Mouse (Mus musculus): ENCODE results near the gene Axl. TPM values are rescaled to one million over a fixed set of nuclear protein-coding genes. Genes with fewer than 3 reads are reported as not detected.

Gene Axl
- 5.8 TPM for polyA plus RNA-seq (2017; shearing (Covaris generic))

GRCm38 (mm10) chr7:25788220-25789128, at the start of gene Axl:
Gene Axl (minus strand): TSS chr7:25788705.

GRCm38 (mm10) chr7:25816241-25816919, 27.9 kb upstream of the Axl start, which contains the start of gene Cyp2s1:
Gene Cyp2s1 (minus strand): TSS chr7:25816913.

GRCm38 (mm10) chr7:25754738-25755467, 33.6 kb downstream of the Axl start, which contains the start of gene Hnrnpul1:
Gene Hnrnpul1 (minus strand): TSS chr7:25754757.

GRCm38 (mm10) chr7:25718788-25719417, 69.6 kb downstream of the Axl start, which contains the start of gene Ccdc97:
Gene Ccdc97 (minus strand): TSS chr7:25719088.

Other genes with a start within 250 kb of the Axl start
- gene Ceacam2, start 248.8 kb downstream of the Axl start, polyA plus RNA-seq (2017; shearing (Covaris generic)) = not detected
- gene Erich4, start 172.8 kb downstream of the Axl start, polyA plus RNA-seq (2017; shearing (Covaris generic)) = not detected
- gene Dmac2, start 169.3 kb downstream of the Axl start, polyA plus RNA-seq (2017; shearing (Covaris generic)) = 63.1 TPM
- gene B3gnt8, start 162.1 kb downstream of the Axl start, polyA plus RNA-seq (2017; shearing (Covaris generic)) = 0.30 TPM
- gene Bckdha, start 129.7 kb downstream of the Axl start, polyA plus RNA-seq (2017; shearing (Covaris generic)) = 40.9 TPM
- 49.3 TPM for gene Exosc5, start 129.5 kb downstream of the Axl start, polyA plus RNA-seq (2017; shearing (Covaris generic))
- 1.3 TPM for gene Tmem91, start 113.5 kb downstream of the Axl start, polyA plus RNA-seq (2017; shearing (Covaris generic))
- gene B9d2, start 107.9 kb downstream of the Axl start, polyA plus RNA-seq (2017; shearing (Covaris generic)) = 62.5 TPM
- gene Tgfb1, start 101.7 kb downstream of the Axl start, polyA plus RNA-seq (2017; shearing (Covaris generic)) = 113 TPM
- 43.5 TPM for gene Ccdc97, start 69.6 kb downstream of the Axl start, polyA plus RNA-seq (2017; shearing (Covaris generic))
- 68.6 TPM for gene Hnrnpul1, start 33.9 kb downstream of the Axl start, polyA plus RNA-seq (2017; shearing (Covaris generic))
- 9.5 TPM for gene Cyp2s1, start 28.2 kb upstream of the Axl start, polyA plus RNA-seq (2017; shearing (Covaris generic))
- gene Cyp2b10, start 108.9 kb upstream of the Axl start, polyA plus RNA-seq (2017; shearing (Covaris generic)) = not detected

Measured in effector memory CD4-positive, alpha-beta T cell, adult 7 months (primary cell).